Mouse (Mus musculus) stomach, postnatal 0 days (tissue): ENCODE measurements at regions not wholly inside any gene's neighbourhood (a gene's known extent, or its start where the extent isn't known, plus 50 kb on each side); places are given as distances from the start of the nearest gene placed in this dataset.
A peak's percentile ranks its signal among the peaks of the same experiment; 100 is the strongest.

Source experiments
- ATAC-seq: fragments of 200-750 bp; cut with Nextera tagmentation; 2 replicates; pipeline ENCODE4 v1.8.0; 2017; ENCODE audit not compliant: low FRiP score, low TSS enrichment
- DNase-seq: peaks from one replicate; pipeline ENCODE4 v3.0.0-alpha.2; 2016; ENCODE audit warnings: low spot score
- H3K27ac ChIP-seq: fragments of 300-500 bp; sonication (generic); replicated peaks from 2 replicates; pipeline ENCODE4 v1.5.1; 2014; ENCODE audit warnings: mild to moderate bottlenecking, control low read depth
- H3K27me3 ChIP-seq: fragments of 300-500 bp; sonication (generic); 2 replicates; pipeline ENCODE4 v1.6.1; 2014; ENCODE audit warnings: low read length; ENCODE audit not compliant: control insufficient read depth, insufficient read depth
- H3K36me3 ChIP-seq: fragments of 300-500 bp; sonication (generic); 2 replicates; pipeline ENCODE4 v1.6.1; 2014; ENCODE audit warnings: low read length, mixed read lengths; ENCODE audit not compliant: control insufficient read depth, insufficient read depth
- H3K4me1 ChIP-seq: fragments of 300-500 bp; sonication (generic); replicated peaks from 2 replicates; pipeline ENCODE4 v1.6.1; 2014; ENCODE audit warnings: antibody characterized with exemption; ENCODE audit not compliant: control insufficient read depth, insufficient read depth
- H3K4me2 ChIP-seq: fragments of 300-500 bp; sonication (generic); replicated peaks from 2 replicates; pipeline ENCODE4 v1.6.1; 2014; ENCODE audit warnings: low read depth, mild to moderate bottlenecking, control low read depth, moderate library complexity
- H3K4me3 ChIP-seq: fragments of 300-500 bp; sonication (generic); 2 replicates; pipeline ENCODE4 v1.5.1; 2014; ENCODE audit warnings: low read depth, low read length, control low read depth
- H3K9ac ChIP-seq: fragments of 300-500 bp; sonication (generic); 2 replicates; pipeline ENCODE4 v1.6.1; 2014; ENCODE audit warnings: mild to moderate bottlenecking, low read length, control low read depth, mixed read lengths
- H3K9me3 ChIP-seq: fragments of 300-500 bp; sonication (generic); 2 replicates; pipeline ENCODE4 v1.6.1; 2016; ENCODE audit warnings: low read length; ENCODE audit not compliant: control insufficient read depth
- CTCF ChIP-seq: IDR thresholded peaks from 2 replicates; pipeline ENCODE4 v1.5.1; 2016; ENCODE audit warnings: antibody characterized with exemption, low read depth, mild to moderate bottlenecking, moderate library complexity
- EP300 ChIP-seq: optimal IDR thresholded peaks from 2 replicates; pipeline ENCODE3; 2016; ENCODE audit warnings: antibody characterized with exemption
- WGBS: fragments of 180-500 bp; shearing (Covaris S2); extraction: QIAGEN DNeasy Blood & Tissue Kit; methylation state at CpG from one replicate; pipeline ENCODE4 v1.1.7; 2014; 5-methylcytosine and 5-hydroxymethylcytosine counted together

DNA sequence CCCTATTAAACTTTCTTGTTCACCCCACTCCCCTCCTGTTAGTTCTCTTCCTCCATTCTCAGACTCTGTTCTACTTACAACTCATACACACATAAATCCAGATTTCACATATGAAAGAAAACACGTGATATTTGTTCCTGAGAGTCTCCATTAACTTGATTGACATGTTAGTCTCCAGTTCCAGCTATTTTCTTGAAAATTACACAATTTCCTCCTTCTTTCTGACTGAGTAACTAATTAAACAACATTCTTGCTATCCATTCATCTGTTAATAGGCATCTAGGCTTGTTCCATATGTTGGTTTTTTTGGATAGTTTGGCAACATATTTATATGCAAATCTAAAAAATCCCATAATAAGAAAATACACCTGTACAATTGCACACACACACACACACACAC is 161.7 kb upstream of the Nr2f1 start:
- H3K27ac ChIP-seq: no peak overlapping the region
- no peaks in the 10 kb centered on the region for H3K9me3 ChIP-seq
- no peaks in the 10 kb centered on the region for H3K36me3 ChIP-seq
- ATAC-seq (no peak), DNase-seq (no peak)
- no peak for TF ChIP-seq EP300
- H3K4me1 ChIP-seq: no peaks in the 10 kb centered on the region
- H3K9ac ChIP-seq: no peak overlapping the region
- no peak overlapping the region for H3K4me3 ChIP-seq
- H3K27me3 ChIP-seq: no peaks in the 10 kb centered on the region
- no peak overlapping the region for H3K4me2 ChIP-seq
- 50% methylated on average over 1 of the region's 1 CpGs for WGBS

DNA sequence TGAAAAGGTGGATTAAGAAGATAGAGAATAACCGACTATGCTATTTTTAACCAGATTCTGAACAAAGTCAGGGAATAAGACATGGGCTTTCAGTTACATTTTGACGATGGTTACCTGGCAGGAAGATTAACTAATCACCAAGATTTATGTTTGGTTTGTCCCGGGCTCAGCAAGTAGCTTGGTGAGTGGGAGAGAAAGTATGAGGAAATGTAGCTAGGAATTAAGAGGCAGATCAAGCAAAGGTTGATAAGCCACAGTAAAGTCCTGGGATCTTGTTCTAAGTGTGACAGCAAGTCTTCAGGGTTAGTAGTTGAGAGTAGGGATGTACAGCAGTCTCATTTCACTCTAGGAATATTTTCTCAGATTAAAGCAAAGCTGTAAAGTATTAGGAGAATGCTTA is 149.3 kb upstream of the Nr2f1 start:
- Histone ChIP-seq H3K9me3 (no peaks in the 10 kb centered on the region), H3K4me3 (no peak overlapping the region), H3K4me2 (no peak overlapping the region), H3K27ac (no peak overlapping the region), H3K27me3 (no peaks in the 10 kb centered on the region), H3K36me3 (no peaks in the 10 kb centered on the region), H3K4me1 (no peaks in the 10 kb centered on the region), H3K9ac (no peak overlapping the region)
- no peak for TF ChIP-seq EP300
- no peak for TF ChIP-seq CTCF
- DNase-seq (no peak), ATAC-seq (no peak)
- 28% methylated on average over 3 of the region's 3 CpGs for WGBS

DNA sequence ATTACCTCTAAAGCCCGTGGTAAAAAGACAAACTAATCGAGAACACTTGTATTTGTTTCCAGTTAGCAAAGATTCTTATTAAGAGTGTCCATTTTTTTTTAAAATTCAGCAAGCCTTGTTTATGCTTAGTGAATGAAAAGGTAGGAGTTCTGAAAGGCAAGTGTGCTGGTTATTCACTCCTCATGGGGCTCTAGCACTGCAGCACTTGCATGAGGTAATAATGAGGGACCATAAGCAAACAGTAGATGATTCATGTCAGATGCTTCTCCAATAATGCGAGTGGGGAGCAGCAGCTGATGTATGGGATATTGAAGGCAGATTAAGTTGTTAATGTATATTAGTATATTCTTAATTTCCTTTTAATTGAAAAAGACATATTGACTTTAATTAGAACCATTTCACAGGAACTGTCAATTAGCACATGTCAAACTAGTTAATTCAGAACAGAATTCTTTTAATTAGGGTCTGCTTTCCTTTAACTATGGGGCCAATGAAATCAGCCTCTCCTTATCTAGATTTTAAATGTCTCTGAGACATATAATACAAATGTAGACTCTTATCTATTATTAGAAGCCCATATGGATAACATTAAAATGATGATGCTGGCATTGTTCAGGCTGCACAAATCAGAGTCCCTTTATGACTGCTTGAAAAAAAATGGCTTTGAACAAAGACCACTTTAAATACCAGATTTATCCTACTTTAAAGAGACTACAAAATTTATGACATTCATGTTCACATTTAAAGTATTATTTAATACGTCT is 125.1 kb upstream of the Nr2f1 start:
- no peak overlapping the region for H3K4me2 ChIP-seq
- DNase-seq (no peak), ATAC-seq (no peak)
- 65% methylated on average over 4 of the region's 4 CpGs for WGBS
- no peaks in the 10 kb centered on the region for H3K9me3 ChIP-seq
- no peaks in the 10 kb centered on the region for H3K36me3 ChIP-seq
- TF ChIP-seq EP300: no peak
- no peak for TF ChIP-seq CTCF
- H3K9ac ChIP-seq: no peak overlapping the region
- no peaks in the 10 kb centered on the region for H3K4me1 ChIP-seq
- H3K4me3 ChIP-seq: no peak overlapping the region
- H3K27ac ChIP-seq: no peak overlapping the region
- no peaks in the 10 kb centered on the region for H3K27me3 ChIP-seq

DNA sequence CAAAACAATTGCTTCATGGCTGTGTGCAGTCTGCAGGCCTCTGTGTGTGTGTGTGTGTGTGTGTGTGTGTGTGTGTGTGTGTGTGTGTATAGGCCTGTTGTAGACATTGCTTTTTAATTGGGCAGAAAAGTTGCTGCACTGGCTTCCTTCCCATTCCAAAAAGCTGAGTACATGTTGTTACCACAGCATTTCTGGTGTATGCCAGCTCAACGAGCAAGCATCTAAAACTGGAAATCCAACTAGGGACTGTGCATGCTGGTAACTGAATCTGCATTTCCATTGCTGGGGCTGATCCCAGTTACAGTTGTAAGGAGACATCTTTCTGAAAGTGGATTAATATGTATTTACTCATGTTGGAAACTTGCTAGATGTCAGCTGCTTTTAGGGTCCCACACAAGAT is 123.6 kb upstream of the Nr2f1 start:
- Histone ChIP-seq H3K9me3 (no peaks in the 10 kb centered on the region), H3K36me3 (no peaks in the 10 kb centered on the region), H3K9ac (no peak overlapping the region), H3K27me3 (no peaks in the 10 kb centered on the region), H3K27ac (no peak overlapping the region), H3K4me2 (no peak overlapping the region), H3K4me3 (no peak overlapping the region), H3K4me1 (no peaks in the 10 kb centered on the region)
- ATAC-seq (no peak), DNase-seq (no peak)
- 81% methylated on average over 1 of the region's 1 CpGs for WGBS
- TF ChIP-seq CTCF (no peak), EP300 (no peak)

DNA sequence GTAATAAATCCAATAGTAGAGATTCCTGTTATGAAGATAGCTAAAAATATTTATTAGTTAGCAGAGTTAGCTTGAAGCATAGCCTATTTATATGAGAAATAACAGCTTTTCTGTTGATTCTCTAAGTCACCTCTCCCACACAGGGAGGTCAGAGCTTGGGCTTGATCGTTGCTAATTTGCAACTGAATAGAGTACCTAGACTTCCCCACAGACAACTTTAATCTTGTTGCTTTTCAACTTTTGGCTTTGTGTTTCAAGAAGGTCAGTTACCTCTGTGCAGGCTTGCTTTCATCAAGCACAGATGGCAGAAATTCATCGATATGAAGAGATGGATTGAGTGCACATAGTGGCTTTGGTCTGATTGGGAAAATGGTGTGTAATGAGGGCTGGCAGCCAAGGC is 118.9 kb upstream of the Nr2f1 start:
- no peaks in the 10 kb centered on the region for H3K9me3 ChIP-seq
- DNase-seq (no peak), ATAC-seq (no peak)
- no peak overlapping the region for H3K9ac ChIP-seq
- H3K36me3 ChIP-seq: no peaks in the 10 kb centered on the region
- no peak overlapping the region for H3K27ac ChIP-seq
- no peak overlapping the region for H3K4me2 ChIP-seq
- no peak overlapping the region for H3K4me3 ChIP-seq
- TF ChIP-seq CTCF: no peak
- TF ChIP-seq EP300: no peak
- WGBS: 90% methylated on average over 2 of the region's 2 CpGs
- H3K27me3 ChIP-seq: no peaks in the 10 kb centered on the region
- no peaks in the 10 kb centered on the region for H3K4me1 ChIP-seq

DNA sequence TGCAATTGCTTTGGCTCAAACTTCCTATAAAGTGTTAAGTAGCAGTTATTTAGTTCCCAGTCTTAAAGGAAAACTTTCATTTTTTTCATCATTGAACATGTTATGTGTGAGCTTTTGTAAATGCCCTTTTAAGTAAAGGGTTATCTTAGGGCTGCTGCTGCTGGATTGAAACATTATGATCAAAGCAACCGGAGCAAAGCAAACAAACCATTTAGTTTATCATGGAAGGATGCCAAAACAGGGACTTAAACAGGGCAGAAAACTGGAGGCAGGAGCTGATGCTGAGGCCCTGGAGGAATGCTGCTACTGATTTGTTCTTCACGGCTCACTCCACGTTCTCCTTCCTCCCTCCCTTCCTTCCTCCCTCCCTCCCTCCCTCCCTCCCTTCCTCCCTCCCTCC is 111.3 kb upstream of the Nr2f1 start:
- no peaks in the 10 kb centered on the region for H3K27me3 ChIP-seq
- H3K4me2 ChIP-seq: no peak overlapping the region
- H3K9ac ChIP-seq: no peak overlapping the region
- TF ChIP-seq CTCF (no peak), EP300 (no peak)
- no peak for DNase-seq
- 5% methylated on average over 3 of the region's 3 CpGs for WGBS
- H3K4me1 ChIP-seq: no peaks in the 10 kb centered on the region
- no peak overlapping the region for H3K4me3 ChIP-seq
- peak; percentile 64; the same call in 1 of the 2 replicates for ATAC-seq
- no peaks in the 10 kb centered on the region for H3K9me3 ChIP-seq
- H3K36me3 ChIP-seq: no peaks in the 10 kb centered on the region
- H3K27ac ChIP-seq: no peak overlapping the region
